In the genomic region with DNA sequence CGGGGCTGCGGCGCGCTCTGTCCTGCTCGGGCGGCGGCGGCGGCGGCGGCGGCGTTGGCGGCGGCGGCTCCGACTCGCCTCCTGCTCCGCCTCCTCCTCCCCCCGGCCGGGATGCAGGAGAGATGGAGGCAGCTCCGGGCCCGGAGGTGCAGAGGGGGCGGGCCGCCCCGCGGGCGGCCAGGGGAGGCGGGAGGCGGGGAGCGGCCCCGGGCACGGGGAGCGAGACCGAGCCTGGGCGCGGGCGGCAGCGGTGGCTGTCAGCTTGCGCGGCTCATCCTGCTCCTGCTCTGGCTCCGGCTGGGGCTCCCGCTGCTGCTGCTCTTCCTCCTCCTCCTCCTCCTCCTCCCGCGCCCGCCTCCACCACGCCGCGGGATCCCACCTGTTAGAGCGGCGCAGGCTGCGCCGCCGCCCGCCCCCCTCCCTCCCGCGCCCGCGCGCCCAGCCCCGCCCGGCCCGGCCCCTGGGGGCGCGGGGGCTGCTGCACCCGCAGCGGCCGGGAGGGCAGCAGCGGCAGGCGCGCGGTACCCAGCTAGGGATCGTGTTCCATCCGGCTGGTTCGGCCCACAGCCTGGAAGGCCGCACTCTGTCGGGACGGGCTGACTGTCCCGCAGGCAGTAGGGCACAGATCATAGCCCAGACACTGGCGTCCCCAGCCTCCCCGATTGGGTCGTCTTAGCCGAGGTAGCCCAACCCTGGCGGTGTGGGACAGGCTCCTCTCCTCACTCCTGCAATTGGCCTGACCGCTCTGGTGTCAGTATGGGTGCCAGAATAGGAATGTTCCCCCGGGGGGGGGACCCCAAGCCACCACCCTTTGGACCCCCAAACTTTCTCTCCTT, we compare ENCODE assay signal across 8 mouse cellular contexts. TPM values are rescaled to one million over a fixed set of nuclear protein-coding genes. Genes with fewer than 3 reads are reported as not detected.
DNase-seq lines count a peak whose midpoint lies in the region; ATAC-seq and TF ChIP-seq lines count a peak whose summit lies in the region.

A gene (minus strand): TSS at position 41 of the 836 bp plus-strand sequence.

- no peaks in the 10 kb centered on the region for H3K4me1 ChIP-seq in lung, adult 2 months (ENCODE audit: control insufficient read depth, insufficient read depth, low read length)
- H3K4me1 ChIP-seq in embryonic fibroblast, embryonic 13.5 days (ENCODE audit: control insufficient read depth, insufficient read depth, low read length): no peaks in the 10 kb centered on the region
- H3K4me1 ChIP-seq in intestine, embryonic 14.5 days (replicated peaks; ENCODE audit: control insufficient read depth, insufficient read depth, low read length): peaks cover 20% of the 10 kb centered on the region
- peaks cover 28 to 30% of the 10 kb centered on the region in 2 experiments for H3K4me1 ChIP-seq in liver, embryonic 14.5 days (replicated peaks; ENCODE audit: control insufficient read depth in 2 of 2, insufficient read depth in 2 of 2, low read length in 1 of 2)
- peaks cover 30% of the 10 kb centered on the region for H3K4me1 ChIP-seq in olfactory bulb, adult 2 months (ENCODE audit: control insufficient read depth, insufficient read depth, low read length)

- peak within 1 kb of the TSS; percentile 64 for H3K4me3 ChIP-seq in lung, adult 2 months (replicated peaks; ENCODE audit: extremely low read depth, low read depth, low read length)
- peak within 1 kb of the TSS; percentile 44 for H3K4me3 ChIP-seq in embryonic fibroblast, embryonic 13.5 days (ENCODE audit: insufficient read depth, low read length)
- H3K4me3 ChIP-seq in intestine, embryonic 14.5 days (ENCODE audit: low read depth, low read length): peak within 1 kb of the TSS; percentile 66
- H3K4me3 ChIP-seq in liver, embryonic 14.5 days (ENCODE audit: insufficient read depth in 1 of 2, low read depth in 2 of 2, low read length in 2 of 2): peak within 1 kb of the TSS; percentile 82 to 86
- H3K4me3 ChIP-seq in olfactory bulb, adult 2 months (ENCODE audit: insufficient read depth, low read depth, low read length): peak within 1 kb of the TSS; percentile 99

- WGBS in lung, adult 2 months: 3% methylated on average over 63 of the region's 86 CpGs
- WGBS in intestine, embryonic 14.5 days: 2% methylated on average over 37 of the region's 86 CpGs
- 4% methylated on average over 36 of the region's 86 CpGs for WGBS in liver, embryonic 14.5 days (ENCODE audit: insufficient replicate concordance)
- 9% methylated on average over 64 of the region's 86 CpGs for WGBS in olfactory bulb, adult 2 months

- ATAC-seq in intestine, embryonic 14.5 days (replicated peaks; ENCODE audit: low FRiP score, low TSS enrichment, low read depth): peak; percentile 20; the same call in 1 of the 2 replicates
- peak; percentile 4; the same call in 1 of the 2 replicates for ATAC-seq in liver, embryonic 14.5 days (ENCODE audit: insufficient read depth)
- ATAC-seq in erythroid progenitor cell, adult 5-6 weeks (replicated peaks; ENCODE audit: low FRiP score, poor library complexity, severe bottlenecking): no peak; the same call in 1 of the 2 replicates

- H3K27me3 ChIP-seq in intestine, embryonic 14.5 days (replicated peaks; ENCODE audit: control insufficient read depth, insufficient read depth, low read length): peaks cover 22% of the 10 kb centered on the region
- no peaks in the 10 kb centered on the region for H3K27me3 ChIP-seq in liver, embryonic 14.5 days (ENCODE audit: control insufficient read depth, insufficient read depth, low read length)

- no peak for DNase-seq in lung, adult 2 months
- no peak for DNase-seq in lung, adult 18-20 months
- DNase-seq in adrenal gland, postnatal 25 days: peak; percentile 66
- DNase-seq in intestine, embryonic 14.5 days (ENCODE audit: low spot score): peak; percentile 77
- no peak for DNase-seq in liver, embryonic 14.5 days (ENCODE audit: low read depth in 3 of 3, low spot score in 3 of 3)

- no peaks in the 10 kb centered on the region for H3K9me3 ChIP-seq in intestine, embryonic 14.5 days (ENCODE audit: control insufficient read depth, low read length)
- no peaks in the 10 kb centered on the region for H3K9me3 ChIP-seq in liver, embryonic 14.5 days (ENCODE audit: control insufficient read depth, low read length)

- no peaks in the 10 kb centered on the region for H3K36me3 ChIP-seq in intestine, embryonic 14.5 days (ENCODE audit: control insufficient read depth, insufficient read depth, low read length)
- H3K36me3 ChIP-seq in liver, embryonic 14.5 days (replicated peaks; ENCODE audit: control insufficient read depth, insufficient read depth, low read depth): no peaks in the 10 kb centered on the region

- H3K27ac ChIP-seq in embryonic fibroblast, embryonic 13.5 days (ENCODE audit: insufficient read depth, low read length): no peak within 1 kb of the TSS
- H3K27ac ChIP-seq in intestine, embryonic 14.5 days (ENCODE audit: low read depth): peak within 1 kb of the TSS; percentile 73
- H3K27ac ChIP-seq in liver, embryonic 14.5 days: peak within 1 kb of the TSS; percentile 84
- H3K27ac ChIP-seq in olfactory bulb, adult 2 months (ENCODE audit: insufficient read depth, low read depth, low read length): peak within 1 kb of the TSS; percentile 74

- no peak for TF ChIP-seq POLR2A in lung, adult 2 months (IDR thresholded peaks at IDR 0.05; ENCODE audit: borderline replicate concordance, extremely low read depth, low read depth, low read length)
- no peak for TF ChIP-seq POLR2A in embryonic fibroblast, embryonic 13.5 days (IDR thresholded peaks at IDR 0.05; ENCODE audit: low read depth, low read length)
- no peak for TF ChIP-seq POLR2A in olfactory bulb, adult 2 months (IDR thresholded peaks at IDR 0.05; ENCODE audit: insufficient read depth, low read depth, low read length)

- H3K4me2 ChIP-seq in intestine, embryonic 14.5 days (ENCODE audit: low read length): peak within 1 kb of the TSS; percentile 97
- peak within 1 kb of the TSS; percentile 95 for H3K4me2 ChIP-seq in liver, embryonic 14.5 days (ENCODE audit: low read depth)

- H3K9ac ChIP-seq in intestine, embryonic 14.5 days (ENCODE audit: low read length): peak within 1 kb of the TSS; percentile 69
- H3K9ac ChIP-seq in liver, embryonic 14.5 days (replicated peaks): peak within 1 kb of the TSS; percentile 88

- TF ChIP-seq CTCF in lung, adult 2 months (IDR thresholded peaks at IDR 0.05; ENCODE audit: insufficient read depth, low read length): no peak
- TF ChIP-seq CTCF in embryonic fibroblast, embryonic 13.5 days (IDR thresholded peaks at IDR 0.05; ENCODE audit: borderline replicate concordance, insufficient read depth, low read length): no peak
- TF ChIP-seq CTCF in liver, embryonic 14.5 days (IDR thresholded peaks at IDR 0.05; ENCODE audit: low read depth): no peak
- TF ChIP-seq CTCF in olfactory bulb, adult 2 months (IDR thresholded peaks at IDR 0.05; ENCODE audit: insufficient read depth, low read depth, low read length): no peak

- TF ChIP-seq EP300 in liver, embryonic 14.5 days (IDR thresholded peaks at IDR 0.05; ENCODE audit: low read depth): no peak

RNA-seq across cellular contexts. Expression of the gene that starts here (rescaled TPM):
- 14.7 TPM in 2 replicates for polyA plus RNA-seq in lung, adult 2 months (2012; rRNA removed)
- 12.7 and 16.1 TPM in 2 replicates for total RNA-seq in adrenal gland, postnatal 25 days (2021)
- 4.2 and 4.7 TPM in 2 replicates for polyA plus RNA-seq in embryonic fibroblast, embryonic 13.5 days (2011; ENCODE audit: insufficient read length, low read depth, missing spikeins)
- polyA plus RNA-seq in intestine, embryonic 14.5 days (2014; fragmentation: Nextera tagmentation; extraction: Ambion mirVana): 26.4 and 27.9 TPM in 2 replicates
- 5.7 and 6.0 TPM in 2 replicates for polyA plus RNA-seq in liver, embryonic 14.5 days (2012; rRNA removed)
- polyA plus RNA-seq in liver, embryonic 14.5 days (2014; fragmentation: Nextera tagmentation; extraction: Ambion mirVana): 3.7 and 4.4 TPM in 2 replicates
- polyA plus RNA-seq in olfactory bulb, adult 2 months (2012; ENCODE audit: insufficient read depth, insufficient read length, low replicate concordance, missing spikeins): 194 TPM in 1 of 2 replicates, not detected in the other
- 5.0 and 5.8 TPM in 2 replicates for total RNA-seq in erythroid progenitor cell, adult 5-6 weeks (2015; ENCODE audit: low replicate concordance)
- 2.7 and 5.8 TPM in 2 replicates for total RNA-seq in erythroid progenitor cell, adult 5-6 weeks (2017; ENCODE audit: low replicate concordance)

Comparison
In these comparisons a context has a peak if more than half of its experiments do, and no peak if none do; other contexts are left out.
1. DNase-seq: peak in adrenal gland, postnatal 25 days (single experiment) and intestine, embryonic 14.5 days (single experiment); none in lung, adult 2 months (single experiment), lung, adult 18-20 months (0 of 2) and liver, embryonic 14.5 days (0 of 3).
2. H3K4me3 ChIP-seq: peak in every context shown above with its lines; median percentile 99 in olfactory bulb, adult 2 months; 84 in liver, embryonic 14.5 days; 66 in intestine, embryonic 14.5 days; 64 in lung, adult 2 months; 44 in embryonic fibroblast, embryonic 13.5 days.